Mouse (Mus musculus) midbrain, embryonic 13.5 days (tissue): ENCODE data around the gene Rec8. TPM values are rescaled to one million over a fixed set of nuclear protein-coding genes. Genes with fewer than 3 reads are reported as not detected.

Experiments used
- ATAC-seq: fragments of 200-750 bp; cut with Nextera tagmentation; 2 replicates; pipeline ENCODE4 v1.8.0; 2017; ENCODE audit warnings: mild to moderate bottlenecking, moderate TSS enrichment, moderate library complexity
- H3K27ac ChIP-seq: fragments of 300-500 bp; sonication (generic); 2 replicates; pipeline ENCODE4 v1.5.1; 2015; ENCODE audit warnings: inconsistent platforms, mild to moderate bottlenecking, moderate library complexity
- H3K27me3 ChIP-seq: fragments of 300-500 bp; sonication (generic); 2 replicates; pipeline ENCODE4 v1.6.1; 2015; ENCODE audit warnings: mild to moderate bottlenecking, inconsistent platforms
- H3K36me3 ChIP-seq: fragments of 300-500 bp; sonication (generic); 2 replicates; pipeline ENCODE4 v1.6.1; 2015; ENCODE audit warnings: mild to moderate bottlenecking, inconsistent platforms
- H3K4me1 ChIP-seq: fragments of 300-500 bp; sonication (generic); replicated peaks from 2 replicates; pipeline ENCODE4 v1.6.1; 2015; ENCODE audit warnings: inconsistent platforms
- H3K4me2 ChIP-seq: fragments of 300-500 bp; sonication (generic); replicated peaks from 2 replicates; pipeline ENCODE4 v1.6.1; 2015; ENCODE audit warnings: moderate library complexity, mild to moderate bottlenecking, inconsistent platforms
- H3K4me3 ChIP-seq: fragments of 300-500 bp; sonication (generic); replicated peaks from 2 replicates; pipeline ENCODE4 v1.5.1; 2015; ENCODE audit warnings: mild to moderate bottlenecking, inconsistent platforms
- H3K9ac ChIP-seq: fragments of 300-500 bp; sonication (generic); replicated peaks from 2 replicates; pipeline ENCODE4 v1.6.1; 2015; ENCODE audit warnings: mild to moderate bottlenecking, inconsistent platforms
- H3K9me3 ChIP-seq: fragments of 300-500 bp; sonication (generic); 2 replicates; pipeline ENCODE4 v1.6.1; 2016; ENCODE audit warnings: mild to moderate bottlenecking, inconsistent platforms
- WGBS: fragments of 180-500 bp; shearing (Covaris S2); methylation state at CpG from one replicate; pipeline ENCODE4 v1.1.7; 2015; 5-methylcytosine and 5-hydroxymethylcytosine counted together
- polyA plus RNA-seq: library from polyadenylated mRNA; unstranded; fragments of >200 nt; fragmentation: Nextera tagmentation; extraction: Ambion mirVana; gene quantifications from 2 replicates; pipeline ENCODE4 v1.2.1, GENCODE M21; 2015

Gene Rec8
- polyA plus RNA-seq, 1 experiment from 2014 or later: 7.3 TPM

DNA sequence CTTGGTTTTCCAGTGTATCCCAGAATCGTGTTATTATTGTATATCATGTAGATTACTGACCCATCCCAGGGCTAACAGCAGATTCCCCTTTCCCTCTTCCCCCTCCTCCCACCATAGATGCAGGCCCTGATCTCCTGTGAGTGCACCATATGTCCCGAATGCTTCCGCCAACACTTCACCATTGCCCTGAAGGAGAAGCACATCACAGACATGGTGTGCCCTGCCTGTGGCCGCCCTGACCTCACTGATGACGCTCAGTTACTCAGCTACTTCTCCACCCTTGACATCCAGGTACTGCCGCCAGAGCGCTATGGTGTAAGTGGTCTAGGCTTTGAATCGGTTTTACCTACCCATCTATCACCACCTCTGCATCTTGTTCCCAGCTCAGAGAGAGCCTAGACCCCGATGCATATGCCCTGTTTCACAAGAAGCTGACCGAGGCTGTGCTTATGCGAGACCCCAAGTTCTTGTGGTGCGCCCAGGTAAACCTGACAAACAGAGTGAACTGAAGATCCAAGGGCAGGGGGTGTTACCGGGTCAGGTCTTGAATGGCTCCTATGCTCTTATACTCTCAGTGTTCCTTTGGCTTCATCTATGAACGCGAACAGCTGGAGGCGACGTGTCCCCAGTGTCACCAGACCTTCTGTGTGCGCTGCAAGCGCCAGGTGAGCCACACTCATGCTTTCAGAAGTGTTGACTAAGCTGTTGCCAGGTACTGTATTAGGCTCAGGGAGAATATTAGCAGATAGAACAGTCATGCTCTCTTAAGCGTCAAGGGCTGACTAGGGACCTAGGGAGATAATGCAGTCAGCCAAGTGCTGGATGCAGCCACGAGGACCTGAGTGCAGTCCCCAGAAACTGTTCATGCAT lies 19.1 kb upstream of the Rec8 start:
- Histone ChIP-seq H3K4me2 (no peak overlapping the region), H3K4me1 (peaks cover 5% of the 10 kb centered on the region), H3K9me3 (no peaks in the 10 kb centered on the region), H3K9ac (no peak overlapping the region), H3K4me3 (no peak overlapping the region), H3K27ac (no peak overlapping the region), H3K36me3 (peaks cover 96% of the 10 kb centered on the region), H3K27me3 (no peaks in the 10 kb centered on the region)
- ATAC-seq: no peak
- 96% methylated on average over 21 of the region's 21 CpGs for WGBS

DNA sequence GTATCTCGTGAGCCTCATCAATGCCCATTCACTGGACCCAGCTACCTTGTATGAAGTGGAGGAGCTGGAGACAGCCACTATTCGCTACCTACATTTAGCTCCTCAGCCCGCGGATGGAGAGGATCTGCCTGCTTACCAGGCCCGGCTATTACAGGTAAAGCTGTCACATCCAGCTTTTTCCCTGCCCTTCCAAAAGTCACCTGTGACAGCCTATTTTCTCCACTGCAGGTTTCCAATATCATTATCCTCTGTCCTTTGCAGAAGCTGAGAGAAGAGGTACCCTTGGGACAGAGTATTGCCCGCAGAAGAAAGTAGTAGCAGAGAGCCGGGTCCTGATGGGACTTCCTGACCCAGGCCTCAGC lies 14.6 kb upstream of the Rec8 start, which contains the start of gene Irf9:
Irf9 (plus strand) TSS at position 301 of the 362 bp plus-strand sequence.
- no peak for ATAC-seq
- peaks cover 90% of the 10 kb centered on the region for H3K36me3 ChIP-seq
- H3K4me1 ChIP-seq: peaks cover 7% of the 10 kb centered on the region; the same call in 1 of the 2 replicates
- no peak within 1 kb of the TSS for H3K27ac ChIP-seq
- WGBS: 87% methylated on average over 7 of the region's 7 CpGs
- no peaks in the 10 kb centered on the region for H3K9me3 ChIP-seq
- H3K27me3 ChIP-seq: no peaks in the 10 kb centered on the region
- 0 out of 2 replicates have a peak within 1 kb of the TSS, but pooled peaks have one; percentile 41 for H3K9ac ChIP-seq
- H3K4me3 ChIP-seq: peak within 1 kb of the TSS; percentile 20
- peak within 1 kb of the TSS; percentile 32 for H3K4me2 ChIP-seq

DNA sequence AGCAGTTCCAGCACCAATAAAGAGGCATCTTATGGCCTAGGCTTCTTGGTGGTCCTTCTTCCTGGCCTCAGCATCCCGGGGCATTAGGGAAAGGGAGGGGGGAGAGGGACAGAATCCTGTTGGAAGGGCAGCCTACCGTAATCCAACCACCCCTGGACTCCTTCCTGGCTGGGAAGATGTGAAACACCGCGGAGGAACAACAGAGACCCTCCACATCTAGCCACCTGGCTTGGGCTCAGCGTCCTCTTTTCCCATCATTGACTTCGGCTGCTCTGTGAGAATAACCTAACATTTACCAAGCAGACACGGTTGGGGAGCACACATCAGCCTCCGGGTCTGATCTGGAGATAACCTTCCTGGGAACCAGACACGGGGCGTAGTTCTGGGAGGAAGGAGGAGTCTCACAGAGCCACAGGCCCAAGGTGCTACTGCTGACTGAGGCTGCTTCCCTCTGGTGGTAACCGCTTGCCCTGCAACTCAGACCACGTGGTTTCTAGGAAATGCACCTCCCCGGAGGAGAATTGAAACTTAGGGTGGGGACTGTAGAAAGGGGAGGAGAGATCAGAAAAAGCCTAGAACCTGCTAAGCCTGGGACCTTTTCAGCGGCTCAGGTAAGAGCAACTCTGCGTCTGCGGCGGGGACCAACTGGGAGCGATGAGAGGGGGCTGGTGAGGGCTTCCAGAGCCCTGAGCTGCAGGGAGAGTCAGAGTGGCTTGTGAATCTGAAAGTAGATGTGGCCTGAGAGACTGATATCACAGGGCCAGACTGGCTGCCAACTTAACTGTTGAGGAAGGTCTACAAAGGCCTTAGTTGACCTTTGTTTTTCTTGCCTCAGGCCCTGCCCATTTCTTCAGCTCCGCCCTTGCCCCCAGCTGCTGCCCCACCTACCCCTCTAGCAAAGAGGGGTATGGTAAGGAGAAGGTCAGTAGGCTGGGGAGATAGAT lies 13.9 kb upstream of the Rec8 start:
- Histone ChIP-seq H3K9ac (0 out of 2 replicates have a peak overlapping the region, but pooled peaks have one; percentile 41), H3K4me3 (peak overlapping the region; percentile 20), H3K27me3 (no peaks in the 10 kb centered on the region), H3K4me1 (peaks cover 7% of the 10 kb centered on the region; the same call in 1 of the 2 replicates), H3K4me2 (peak overlapping the region; percentile 32), H3K36me3 (peaks cover 90% of the 10 kb centered on the region), H3K9me3 (no peaks in the 10 kb centered on the region), H3K27ac (no peak overlapping the region)
- ATAC-seq: peak; percentile 79
- 25% methylated on average over 19 of the region's 19 CpGs for WGBS

DNA sequence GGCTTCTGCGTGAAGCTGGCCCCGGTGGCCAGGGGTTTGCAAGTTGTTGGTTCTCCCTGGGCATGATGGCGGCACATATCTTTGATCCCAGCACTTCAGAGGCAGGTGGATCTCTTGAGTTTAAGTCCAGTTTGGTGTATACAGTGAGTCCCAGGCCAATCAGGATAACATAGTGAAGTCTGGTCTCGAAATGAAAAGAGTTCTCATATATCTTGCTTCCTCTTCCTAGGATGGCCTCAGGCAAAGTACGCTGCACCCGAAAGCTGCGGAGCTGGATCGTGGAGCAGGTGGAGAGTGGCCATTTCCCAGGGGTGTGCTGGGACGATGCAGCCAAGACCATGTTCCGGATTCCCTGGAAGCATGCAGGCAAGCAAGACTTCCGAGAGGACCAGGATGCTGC lies 13.0 kb upstream of the Rec8 start:
- ATAC-seq: no peak
- Histone ChIP-seq H3K9me3 (no peaks in the 10 kb centered on the region), H3K9ac (no peak overlapping the region)

DNA sequence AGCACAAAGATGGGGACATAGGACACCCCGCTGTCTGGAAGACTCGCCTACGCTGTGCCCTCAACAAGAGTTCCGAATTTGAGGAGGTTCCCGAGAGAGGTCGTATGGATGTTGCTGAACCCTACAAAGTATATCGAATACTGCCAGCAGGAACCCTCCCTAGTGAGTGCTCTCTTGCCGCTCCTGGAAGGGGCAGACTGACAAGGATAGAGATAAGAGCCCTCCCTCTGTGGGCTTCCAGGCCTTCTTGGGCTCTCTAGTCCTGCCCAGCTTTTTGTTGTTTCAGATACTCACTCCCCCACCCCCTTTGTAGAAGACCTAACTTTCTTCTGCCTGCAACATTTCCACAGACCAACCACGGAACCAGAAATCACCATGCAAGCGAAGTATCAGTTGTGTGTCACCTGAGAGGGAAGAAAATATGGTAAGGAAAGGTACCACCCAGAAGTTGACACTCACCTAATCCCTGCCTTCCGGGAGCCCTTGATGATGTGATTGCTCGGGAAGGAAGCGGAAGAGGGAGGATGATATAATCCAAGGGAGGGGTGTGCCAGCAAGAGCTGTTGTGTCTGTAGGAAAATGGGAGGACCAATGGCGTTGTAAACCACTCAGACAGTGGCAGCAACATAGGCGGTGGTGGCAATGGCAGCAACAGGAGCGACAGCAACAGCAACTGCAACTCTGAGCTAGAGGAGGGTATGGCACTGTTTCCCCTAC lies 11.9 kb upstream of the Rec8 start:
- H3K27ac ChIP-seq: no peak overlapping the region
- no peak overlapping the region for H3K9ac ChIP-seq
- no peak overlapping the region for H3K4me2 ChIP-seq
- H3K9me3 ChIP-seq: no peaks in the 10 kb centered on the region
- 95% methylated on average over 16 of the region's 16 CpGs for WGBS
- H3K4me1 ChIP-seq: peaks cover 7% of the 10 kb centered on the region; the same call in 1 of the 2 replicates
- H3K36me3 ChIP-seq: peaks cover 88% of the 10 kb centered on the region
- ATAC-seq: no peak
- no peak overlapping the region for H3K4me3 ChIP-seq
- H3K27me3 ChIP-seq: no peaks in the 10 kb centered on the region

More for the DNA sequence above, 13.0 kb upstream of the Rec8 start:
- H3K4me1 ChIP-seq: peaks cover 7% of the 10 kb centered on the region; the same call in 1 of the 2 replicates
- H3K4me3 ChIP-seq: no peak overlapping the region
- H3K4me2 ChIP-seq: no peak overlapping the region
- peaks cover 90% of the 10 kb centered on the region for H3K36me3 ChIP-seq
- no peaks in the 10 kb centered on the region for H3K27me3 ChIP-seq
- H3K27ac ChIP-seq: no peak overlapping the region
- whole genome bisulfite sequencing: 92% methylated on average over 11 of the region's 11 CpGs

DNA sequence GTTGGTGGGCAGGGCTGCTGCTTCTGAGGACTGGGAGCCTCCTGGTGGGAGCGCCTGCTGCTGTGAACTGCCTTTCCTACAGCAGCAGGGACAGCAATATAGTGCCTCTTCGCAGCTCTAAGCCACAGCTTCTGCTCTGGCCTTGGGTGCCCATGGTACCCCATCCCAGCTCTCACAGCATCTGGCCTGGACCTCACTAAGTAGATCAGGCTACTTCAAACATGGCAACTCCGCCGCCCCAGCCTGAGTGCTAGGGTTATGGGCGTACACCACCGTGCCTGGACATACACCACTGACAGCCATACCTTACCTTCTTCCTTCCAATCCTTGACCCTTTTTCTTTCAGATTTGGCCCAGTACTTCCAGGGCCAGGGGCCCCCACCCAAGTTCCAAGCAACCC lies 9.5 kb upstream of the Rec8 start:
- no peak for ATAC-seq
- H3K36me3 ChIP-seq: peaks cover 65% of the 10 kb centered on the region
- no peaks in the 10 kb centered on the region for H3K9me3 ChIP-seq
- H3K4me1 ChIP-seq: peaks cover 7% of the 10 kb centered on the region; the same call in 1 of the 2 replicates
- WGBS: 97% methylated on average over 6 of the region's 6 CpGs
- no peak overlapping the region for H3K9ac ChIP-seq
- H3K27ac ChIP-seq: no peak overlapping the region
- H3K27me3 ChIP-seq: no peaks in the 10 kb centered on the region
- no peak overlapping the region for H3K4me2 ChIP-seq
- no peak overlapping the region for H3K4me3 ChIP-seq

DNA sequence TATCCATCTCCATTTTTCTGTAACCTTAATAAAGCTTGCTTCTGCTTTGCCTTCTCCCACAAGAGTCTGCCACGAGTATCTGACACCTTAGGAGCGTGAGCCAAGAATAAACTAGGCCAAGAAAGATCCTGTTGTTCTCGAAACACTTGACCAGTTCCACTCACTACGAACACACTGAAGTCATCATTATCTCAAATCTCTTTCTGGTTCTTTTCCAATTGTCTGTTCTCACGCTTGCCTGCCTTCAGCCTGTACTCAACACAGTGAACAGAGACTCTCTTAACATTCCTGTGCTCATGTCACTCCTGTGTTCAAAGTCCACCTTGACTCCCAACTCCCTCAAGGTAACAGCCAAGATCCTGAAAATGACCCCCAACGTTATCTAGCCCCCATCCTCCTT lies 4.5 kb upstream of the Rec8 start:
- peaks cover 25% of the 10 kb centered on the region for H3K36me3 ChIP-seq
- H3K9ac ChIP-seq: no peak overlapping the region
- no peaks in the 10 kb centered on the region for H3K4me1 ChIP-seq
- 66% methylated on average over 6 of the region's 6 CpGs for WGBS
- no peak overlapping the region for H3K4me2 ChIP-seq
- ATAC-seq: no peak
- no peaks in the 10 kb centered on the region for H3K9me3 ChIP-seq
- no peak overlapping the region for H3K27ac ChIP-seq
- H3K27me3 ChIP-seq: no peaks in the 10 kb centered on the region
- H3K4me3 ChIP-seq: no peak overlapping the region

DNA sequence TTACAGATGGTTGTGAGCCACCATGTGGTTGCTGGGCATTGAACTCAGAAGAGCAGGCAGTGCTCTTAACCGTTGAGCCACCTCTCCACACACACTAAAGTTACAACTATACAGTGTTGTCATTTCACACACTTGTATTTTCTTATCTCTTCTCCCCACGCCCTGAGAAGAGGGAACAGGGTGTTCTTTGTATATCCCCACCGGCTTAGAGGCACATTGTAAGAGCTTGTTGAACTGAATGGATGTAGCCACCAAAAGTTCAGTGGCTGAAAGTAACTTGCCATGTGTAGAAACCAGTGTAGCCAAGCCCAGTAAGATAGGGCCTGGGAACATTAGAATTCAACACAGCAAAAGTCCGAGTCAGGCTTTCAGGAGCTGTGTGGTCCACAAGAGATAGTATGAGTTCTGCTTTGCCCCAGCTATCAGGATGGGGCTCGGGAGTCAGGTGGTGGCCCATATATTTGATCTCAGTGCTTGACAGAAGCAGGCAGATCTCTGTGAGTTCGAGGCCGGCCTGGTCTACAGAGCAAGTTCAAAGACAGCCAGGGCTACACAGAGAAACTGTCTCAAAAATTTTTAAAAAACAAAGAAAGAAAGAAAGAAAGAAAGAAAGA lies 3.2 kb upstream of the Rec8 start:
- Histone ChIP-seq H3K9ac (no peak overlapping the region), H3K27ac (no peak overlapping the region), H3K4me2 (no peak overlapping the region), H3K36me3 (peaks cover 12% of the 10 kb centered on the region), H3K4me3 (no peak overlapping the region), H3K9me3 (no peaks in the 10 kb centered on the region), H3K27me3 (no peaks in the 10 kb centered on the region), H3K4me1 (no peaks in the 10 kb centered on the region)
- ATAC-seq: no peak
- WGBS: 82% methylated on average over 7 of the region's 7 CpGs

DNA sequence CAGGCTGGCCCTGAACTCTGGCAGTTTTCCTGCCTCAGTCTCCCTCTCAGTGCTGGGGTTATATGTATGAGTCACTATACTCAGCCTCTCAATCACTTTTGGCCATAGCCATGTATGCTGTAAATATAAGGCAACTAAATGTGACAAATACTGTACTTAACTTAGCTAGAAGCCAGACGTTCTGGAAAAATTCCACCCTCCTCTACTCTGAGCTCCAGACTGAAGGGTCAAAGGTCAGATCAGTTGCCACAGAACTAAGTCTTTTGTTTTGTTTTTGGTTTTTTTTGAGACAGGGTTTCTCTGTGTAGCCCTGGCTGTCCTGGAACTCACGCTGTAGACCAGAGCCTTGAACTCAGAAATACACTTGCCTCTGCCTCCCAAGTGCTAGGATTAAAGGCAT lies 2.0 kb upstream of the Rec8 start:
- no peaks in the 10 kb centered on the region for H3K9me3 ChIP-seq
- no peak overlapping the region for H3K4me3 ChIP-seq
- no peak for ATAC-seq
- H3K27ac ChIP-seq: no peak overlapping the region
- H3K4me2 ChIP-seq: no peak overlapping the region
- no peak overlapping the region for H3K9ac ChIP-seq
- no peaks in the 10 kb centered on the region for H3K4me1 ChIP-seq
- no peaks in the 10 kb centered on the region for H3K27me3 ChIP-seq
- WGBS: 43% methylated on average over 2 of the region's 2 CpGs
- peaks cover 1% of the 10 kb centered on the region; the same call in 1 of the 2 replicates for H3K36me3 ChIP-seq

DNA sequence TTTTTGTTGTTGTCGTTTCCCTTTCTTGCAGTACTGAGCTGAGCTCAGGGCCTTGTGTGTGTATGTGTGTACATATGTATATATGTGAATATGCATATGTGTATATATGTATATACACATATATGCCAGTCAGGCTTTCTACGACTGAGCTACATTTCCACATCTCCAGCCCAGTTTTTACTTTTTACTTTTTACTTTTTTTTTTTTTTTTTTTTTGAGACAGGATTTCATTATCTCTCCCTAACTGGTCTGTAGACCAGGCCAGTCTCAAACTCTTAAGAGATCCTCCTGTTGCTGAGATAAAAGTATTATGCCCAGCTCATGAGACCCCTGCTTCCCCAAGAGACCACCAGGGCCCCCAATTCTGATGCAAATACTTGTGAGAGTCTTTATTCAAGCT lies 993 bp upstream of the Rec8 start:
- Histone ChIP-seq H3K4me2 (no peak overlapping the region), H3K4me1 (no peaks in the 10 kb centered on the region), H3K4me3 (no peak overlapping the region), H3K36me3 (no peaks in the 10 kb centered on the region), H3K27me3 (no peaks in the 10 kb centered on the region), H3K9me3 (no peaks in the 10 kb centered on the region), H3K27ac (no peak overlapping the region), H3K9ac (no peak overlapping the region)
- 91% methylated on average over 2 of the region's 2 CpGs for WGBS
- no peak for ATAC-seq

DNA sequence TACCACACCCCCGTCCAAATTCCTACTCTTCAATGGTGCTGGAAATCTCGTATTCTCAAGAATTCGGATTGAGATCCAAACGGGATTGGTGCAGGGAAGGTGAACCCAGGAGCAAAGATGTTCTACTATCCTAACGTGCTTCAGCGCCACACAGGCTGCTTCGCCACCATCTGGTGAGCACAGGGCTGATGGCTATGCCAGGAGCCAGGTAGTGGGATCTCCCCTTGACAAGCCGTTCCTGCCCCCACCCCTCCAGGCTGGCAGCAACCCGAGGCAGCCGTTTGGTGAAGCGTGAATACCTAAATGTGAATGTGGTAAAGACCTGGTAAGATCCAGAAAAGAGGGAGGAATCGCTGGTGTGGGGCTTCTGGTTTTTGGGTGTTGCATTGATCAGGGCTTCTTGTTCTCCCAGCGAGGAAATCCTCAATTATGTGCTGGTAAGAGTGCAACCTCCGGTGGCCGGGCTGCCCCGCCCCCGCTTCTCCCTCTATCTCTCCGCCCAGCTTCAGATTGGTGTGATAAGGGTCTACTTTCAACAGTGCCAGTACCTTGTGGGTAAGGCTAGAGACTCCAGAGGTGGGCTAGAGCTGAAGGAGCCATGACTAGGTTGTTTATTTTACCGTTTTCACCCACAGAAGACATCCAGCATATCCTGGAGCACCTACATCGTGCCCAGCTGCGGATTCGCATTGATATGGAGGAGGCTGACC lies 804 bp downstream of the Rec8 start:
- Histone ChIP-seq H3K27me3 (no peaks in the 10 kb centered on the region), H3K4me3 (peak overlapping the region; percentile 23), H3K4me2 (peak overlapping the region; percentile 29), H3K9me3 (no peaks in the 10 kb centered on the region), H3K4me1 (no peaks in the 10 kb centered on the region), H3K27ac (no peak overlapping the region), H3K9ac (no peak overlapping the region), H3K36me3 (peaks cover 7% of the 10 kb centered on the region; the same call in 1 of the 2 replicates)
- ATAC-seq: no peak
- 59% methylated on average over 22 of the region's 22 CpGs for WGBS
